In genomic region chr4:34549981-34550747, GRCm38 (mm10) we compare ENCODE assay signal across 8 mouse cellular contexts. TPM values are rescaled to one million over a fixed set of nuclear protein-coding genes. Genes with fewer than 3 reads are reported as not detected.
DNase-seq lines count a peak whose midpoint lies in the region; ATAC-seq lines count a peak whose summit lies in the region.

No protein-coding gene starts in this region.

- peak overlapping the region; percentile 88 for H3K9ac ChIP-seq in hindbrain, embryonic 16.5 days (ENCODE audit: low read depth, low read length)

- peaks cover 6% of the 10 kb centered on the region; the same call in 1 of the 2 replicates for H3K4me1 ChIP-seq in hindbrain, embryonic 16.5 days (ENCODE audit: control insufficient read depth, insufficient read depth, low read depth, low read length)

- H3K27ac ChIP-seq in hindbrain, embryonic 16.5 days (ENCODE audit: low read depth, low read length) = peak overlapping the region; percentile 96
- peak overlapping the region; percentile 76 for H3K27ac ChIP-seq in macrophage

- peaks cover 42% of the 10 kb centered on the region for H3K79me2 ChIP-seq in macrophage (ENCODE audit: inconsistent target)

- ATAC-seq in hindbrain, embryonic 16.5 days = peak; percentile 96

- no peaks in the 10 kb centered on the region for H3K36me3 ChIP-seq in hindbrain, embryonic 16.5 days (ENCODE audit: control insufficient read depth, insufficient read depth, low read length)
- H3K36me3 ChIP-seq in macrophage (ENCODE audit: inconsistent target) = no peaks in the 10 kb centered on the region

- DNase-seq in WW6 (ENCODE audit: low read depth, low spot score) = peak; percentile 89
- peak; percentile 87 to 94 for DNase-seq in cerebellum, postnatal 4 days (ENCODE audit: low spot score in 2 of 2)
- peak; percentile 97 for DNase-seq in gastrocnemius, adult 18-20 months (ENCODE audit: low spot score)
- peak; percentile 96 to 98 for DNase-seq in left cerebral cortex, adult 18-20 months (ENCODE audit: low spot score in 2 of 2)
- peak; percentile 98 for DNase-seq in right cerebral cortex, adult 18-20 months
- peak; percentile 83 for DNase-seq in urinary bladder, postnatal 10 days (ENCODE audit: low spot score)

- peak overlapping the region; percentile 75 for H3K4me3 ChIP-seq in hindbrain, embryonic 16.5 days (ENCODE audit: low read length)
- H3K4me3 ChIP-seq in macrophage (ENCODE audit: inconsistent target) = peak overlapping the region; percentile 20; the same call in 1 of the 2 replicates

- H3K4me2 ChIP-seq in hindbrain, embryonic 16.5 days (ENCODE audit: low read length) = peak overlapping the region; percentile 72

- H3K9me3 ChIP-seq in hindbrain, embryonic 16.5 days (ENCODE audit: control insufficient read depth, low read length) = no peaks in the 10 kb centered on the region

- no peaks in the 10 kb centered on the region for H3K27me3 ChIP-seq in hindbrain, embryonic 16.5 days (replicated peaks; ENCODE audit: control insufficient read depth, insufficient read depth, low read length)

- WGBS in hindbrain, embryonic 16.5 days = 2% methylated on average over 38 of the region's 38 CpGs
- WGBS in macrophage (ENCODE audit: missing documents) = 3% methylated on average over 38 of the region's 38 CpGs

RNA-seq across cellular contexts. Expression of gene Akirin2, which starts 0.6 kb away (rescaled TPM):
- total RNA-seq in gastrocnemius, adult 18-20 months (2021) = 10 to 100 TPM; 48.1 to 48.6 TPM
- 35.3 and 56.6 TPM in 2 replicates for polyA plus RNA-seq in hindbrain, embryonic 16.5 days (2015; fragmentation: Nextera tagmentation; extraction: Ambion mirVana)
- total RNA-seq in left cerebral cortex, adult 18-20 months (2021) = 100 to 1,000 TPM; 111 to 112 TPM
- total RNA-seq in macrophage (2018; cell fraction: chromatin; rRNA removed) = 10 to 100 TPM in 25 of 26 experiments, 1 to 10 TPM in 1; 9.9 to 70.0 (median 33.3) TPM
- total RNA-seq in macrophage (2018; cell fraction: cytosol; rRNA removed) = 10 to 100 TPM; 35.2 to 51.6 (median 45.6) TPM
- total RNA-seq in macrophage (2018; cell fraction: nucleus; rRNA removed) = 10 to 100 TPM; 16.8 to 68.4 (median 33.6) TPM
- polyA plus RNA-seq in macrophage (2018) = 39.2 to 44.3 TPM (median 43.4 TPM) in 3 replicates

Comparison
In these comparisons a context has a peak if more than half of its experiments do, and no peak if none do; other contexts are left out.
1. Peak in every context shown above with its lines: DNase-seq, ATAC-seq, H3K4me3 ChIP-seq and H3K27ac ChIP-seq.